Mouse (Mus musculus) liver, postnatal 0 days (tissue): ENCODE measurements around the gene Zfp426. TPM values are rescaled to one million over a fixed set of nuclear protein-coding genes. Genes with fewer than 3 reads are reported as not detected.
A peak's percentile ranks its signal among the peaks of the same experiment; 100 is the strongest.

Experiments
- ATAC-seq: fragments of 200-750 bp; cut with Nextera tagmentation; 2 replicates; pipeline ENCODE4 v1.8.0; 2017; ENCODE audit warnings: mild to moderate bottlenecking, moderate library complexity
- DNase-seq: peaks from one replicate; pipeline ENCODE4 v3.0.0-alpha.2; 2016
- H3K27ac ChIP-seq: fragments of 300-500 bp; sonication (generic); 2 replicates; pipeline ENCODE4 v1.5.1; 2014; ENCODE audit warnings: antibody characterized with exemption, moderate library complexity, mild to moderate bottlenecking, low read depth
- H3K27me3 ChIP-seq: fragments of 300-500 bp; sonication (generic); 2 replicates; pipeline ENCODE4 v1.6.1; 2014; ENCODE audit warnings: low read length, control low read depth, mixed read lengths; ENCODE audit not compliant: insufficient read depth
- H3K36me3 ChIP-seq: fragments of 300-500 bp; sonication (generic); replicated peaks from 2 replicates; pipeline ENCODE4 v1.6.1; 2014; ENCODE audit warnings: mild to moderate bottlenecking, control low read depth, low read length, moderate library complexity, mixed read lengths; ENCODE audit not compliant: insufficient read depth
- H3K4me1 ChIP-seq: fragments of 300-500 bp; sonication (generic); 2 replicates; pipeline ENCODE4 v1.6.1; 2014; ENCODE audit warnings: antibody characterized with exemption, mild to moderate bottlenecking, control low read depth; ENCODE audit not compliant: insufficient read depth
- H3K4me2 ChIP-seq: fragments of 300-500 bp; sonication (generic); 2 replicates; pipeline ENCODE4 v1.6.1; 2014; ENCODE audit warnings: low read depth, mild to moderate bottlenecking, low read length, moderate library complexity, mixed read lengths
- H3K4me3 ChIP-seq: fragments of 300-500 bp; sonication (generic); 2 replicates; pipeline ENCODE4 v1.5.1; 2014; ENCODE audit warnings: low read depth, low read length
- H3K9ac ChIP-seq: fragments of 300-500 bp; sonication (generic); replicated peaks from 2 replicates; pipeline ENCODE4 v1.6.1; 2014; ENCODE audit warnings: mild to moderate bottlenecking, moderate library complexity
- H3K9me3 ChIP-seq: fragments of 300-500 bp; sonication (generic); 2 replicates; pipeline ENCODE4 v1.6.1; 2016; ENCODE audit warnings: mild to moderate bottlenecking, control low read depth, low read length, mixed read lengths
- CTCF ChIP-seq: sonication (generic); IDR thresholded peaks from 2 replicates; pipeline ENCODE4 v1.5.1; 2016; ENCODE audit warnings: antibody characterized with exemption, low read depth
- EP300 ChIP-seq: IDR thresholded peaks from 2 replicates; pipeline ENCODE4 v1.6.1; 2016; ENCODE audit warnings: antibody characterized with exemption, low read depth, mild to moderate bottlenecking
- WGBS: fragments of 180-500 bp; shearing (Covaris S2); extraction: QIAGEN DNeasy Blood & Tissue Kit; methylation state at CpG from one replicate; pipeline ENCODE4 v1.1.7; 2014; ENCODE audit not compliant: insufficient replicate concordance; 5-methylcytosine and 5-hydroxymethylcytosine counted together
- polyA plus RNA-seq: library from polyadenylated mRNA; unstranded; fragments of >200 nt; fragmentation: Nextera tagmentation; extraction: Ambion mirVana; gene quantifications from 2 replicates; pipeline ENCODE4 v1.2.1, GENCODE M21; 2015

The Zfp426 gene
- polyA plus RNA-seq, 1 experiment from 2014 or later, result 4.8 TPM

DNA sequence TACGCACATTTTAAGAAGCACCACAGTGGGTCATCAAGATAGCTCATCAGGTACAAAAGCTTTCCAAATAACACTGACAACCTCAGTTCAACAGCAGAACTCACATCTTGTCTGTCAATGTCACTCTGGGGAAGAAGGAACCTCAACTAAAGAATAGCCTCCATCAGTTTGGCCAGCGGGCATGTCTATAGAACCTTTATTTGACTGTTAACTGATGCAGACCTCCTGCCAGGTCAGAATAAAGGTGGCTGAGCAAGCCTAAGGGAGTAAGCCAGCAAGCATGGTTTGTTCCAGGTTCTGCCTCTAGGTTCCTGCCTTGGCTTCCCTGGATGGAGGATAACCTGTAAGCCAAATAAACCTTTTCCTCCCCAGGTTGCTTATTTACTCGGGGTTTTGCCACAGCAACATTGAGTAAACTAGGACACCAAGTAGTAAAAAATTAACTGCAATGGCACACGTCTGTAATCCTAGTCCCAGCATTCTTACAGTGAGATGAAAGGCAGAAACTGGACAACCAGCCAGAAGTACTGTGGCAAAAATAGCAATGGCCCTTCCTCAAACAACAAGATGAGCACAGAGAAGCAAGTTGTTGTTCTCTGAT is 49.3 kb downstream of the Zfp426 start:
- 74% methylated on average over 4 of the region's 4 CpGs for WGBS
- ATAC-seq (peak; percentile 51; the same call in 1 of the 2 replicates), DNase-seq (no peak)
- no peak overlapping the region for H3K4me2 ChIP-seq
- TF ChIP-seq EP300 (no peak), CTCF (no peak)
- no peak overlapping the region for H3K27ac ChIP-seq
- no peaks in the 10 kb centered on the region for H3K27me3 ChIP-seq
- peaks cover 58% of the 10 kb centered on the region for H3K36me3 ChIP-seq
- no peak overlapping the region for H3K9ac ChIP-seq
- H3K9me3 ChIP-seq, result peaks cover 3% of the 10 kb centered on the region; the same call in 1 of the 2 replicates
- peaks cover 4% of the 10 kb centered on the region; the same call in 1 of the 2 replicates for H3K4me1 ChIP-seq
- H3K4me3 ChIP-seq, result no peak overlapping the region

DNA sequence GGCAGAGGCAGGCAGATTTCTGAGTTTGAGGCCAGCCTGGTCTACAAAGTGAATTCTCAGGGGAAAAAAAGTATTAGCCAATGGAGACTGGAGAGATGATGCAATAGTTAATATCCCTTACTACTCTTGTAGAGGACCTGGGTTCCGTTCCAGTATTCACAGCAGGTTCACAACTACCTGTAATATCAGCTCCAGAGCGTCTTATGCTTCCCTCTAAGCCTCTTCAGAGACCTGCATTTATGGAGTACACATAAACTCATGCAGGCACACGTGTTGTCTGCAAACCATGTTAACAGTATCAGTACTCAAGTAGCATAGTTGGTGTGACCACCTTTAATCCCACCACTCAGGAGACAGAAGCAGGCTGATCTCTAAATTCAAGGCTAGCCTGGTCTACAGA is 62.5 kb downstream of the Zfp426 start:
- H3K9me3 ChIP-seq, result no peaks in the 10 kb centered on the region
- H3K36me3 ChIP-seq, result no peaks in the 10 kb centered on the region
- no peak overlapping the region for H3K4me3 ChIP-seq
- no peak overlapping the region for H3K4me2 ChIP-seq
- WGBS, result 80% methylated on average over 3 of the region's 3 CpGs
- no peak overlapping the region for H3K9ac ChIP-seq
- DNase-seq (no peak), ATAC-seq (no peak)
- no peaks in the 10 kb centered on the region for H3K4me1 ChIP-seq
- no peak overlapping the region for H3K27ac ChIP-seq
- no peak for TF ChIP-seq EP300
- no peak for TF ChIP-seq CTCF
- H3K27me3 ChIP-seq, result no peaks in the 10 kb centered on the region

Other genes with a start within 250 kb of the Zfp426 start
- gene Olfr39, start 210.4 kb downstream of the Zfp426 start, polyA plus RNA-seq, result not detected in 2 replicates
- gene Olfr873, start 194.2 kb downstream of the Zfp426 start, polyA plus RNA-seq, result not detected in 2 replicates
- not detected in 2 replicates for gene Olfr18, start 156.7 kb downstream of the Zfp426 start, polyA plus RNA-seq
- 17.3 and 17.5 TPM in 2 replicates for gene Zfp560, start 107.6 kb downstream of the Zfp426 start, polyA plus RNA-seq
- gene Zfp26, start 32.6 kb downstream of the Zfp426 start, polyA plus RNA-seq, result 2.8 and 3.3 TPM in 2 replicates
- gene Zfp266, start 28.7 kb upstream of the Zfp426 start, polyA plus RNA-seq, result 9.2 and 9.7 TPM in 2 replicates
- 2.1 and 2.4 TPM in 2 replicates for gene Zfp846, start 88.5 kb upstream of the Zfp426 start, polyA plus RNA-seq
- gene Ubl5, start 150.1 kb upstream of the Zfp426 start, polyA plus RNA-seq, result 245 and 257 TPM in 2 replicates
- 7.1 and 7.3 TPM in 2 replicates for gene Fbxl12, start 152.0 kb upstream of the Zfp426 start, polyA plus RNA-seq
- 15.0 and 15.5 TPM in 2 replicates for gene Pin1, start 159.3 kb upstream of the Zfp426 start, polyA plus RNA-seq